Mouse (Mus musculus): ENCODE results near the gene Slc6a15.

Slc6a15 gene

DNA sequence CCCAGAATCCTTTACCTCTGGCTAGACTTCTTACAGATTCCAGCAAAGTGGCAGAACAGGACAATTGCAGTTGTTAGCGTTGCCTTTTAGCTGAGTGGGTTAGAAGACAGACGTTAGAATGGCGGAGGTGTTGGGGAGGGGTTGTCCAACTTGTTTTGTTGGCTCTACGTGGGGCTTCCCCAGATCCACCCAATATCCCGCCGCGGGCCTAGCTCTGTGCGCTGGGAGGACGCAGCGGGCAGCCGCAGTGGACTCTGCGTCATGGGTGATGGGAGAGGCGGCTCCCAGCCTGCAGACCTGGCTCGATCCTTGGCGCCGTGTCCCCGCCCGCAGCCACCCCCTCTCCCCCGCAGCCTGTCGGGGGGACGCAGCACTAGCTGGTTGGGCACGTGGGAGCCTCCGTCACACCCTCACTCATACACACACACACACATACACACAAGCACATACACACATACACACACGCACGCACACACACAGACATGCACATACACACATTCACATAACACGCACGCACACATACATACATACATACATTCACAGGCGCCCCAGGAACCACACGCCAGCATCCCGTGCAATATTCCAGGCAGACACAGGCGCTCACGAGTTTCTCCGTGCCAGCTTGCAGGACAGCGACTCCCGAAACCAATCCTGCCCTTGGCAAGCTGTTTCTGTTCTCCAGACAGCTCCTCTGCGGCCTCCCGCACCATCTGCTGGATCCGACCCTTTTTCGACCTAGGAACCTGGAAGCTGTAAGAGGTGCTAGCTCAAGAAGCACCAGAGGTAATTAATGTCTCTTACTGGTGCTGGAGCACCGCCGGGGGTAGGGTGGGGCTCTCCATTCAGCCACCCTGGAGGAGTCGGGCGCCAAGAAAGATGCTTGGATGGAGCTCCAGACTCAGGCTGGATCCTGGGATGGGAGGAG lies at the start of gene Slc6a15:
TSS of gene Slc6a15 (plus strand) at position 413 of the 925 bp plus-strand sequence.
- DNase-seq: peak; percentile 78

DNA sequence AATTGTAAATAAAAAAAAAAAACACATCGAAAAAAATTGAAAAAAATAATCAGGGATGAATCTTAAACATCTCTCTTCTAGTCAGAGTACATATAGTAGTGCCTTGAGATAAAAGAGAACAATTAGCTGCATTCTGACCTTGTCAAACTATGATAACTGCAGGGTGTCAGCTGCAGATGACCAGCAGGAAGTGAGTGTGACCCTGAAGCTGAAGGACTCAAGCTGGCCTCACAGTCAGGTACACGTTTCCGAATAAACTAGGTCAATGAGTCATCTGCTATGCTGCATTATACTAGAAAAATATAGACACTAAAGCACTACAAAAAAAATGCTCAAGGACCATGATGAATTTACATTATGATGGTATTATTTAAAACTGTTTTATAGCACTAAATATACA lies 45.6 kb upstream of the Slc6a15 start:
- no peak for DNase-seq

- DNase-seq: no peak
Measured at GRCm38 (mm10) chr10:103323386-103323785, 44.2 kb upstream of the Slc6a15 start.

DNA sequence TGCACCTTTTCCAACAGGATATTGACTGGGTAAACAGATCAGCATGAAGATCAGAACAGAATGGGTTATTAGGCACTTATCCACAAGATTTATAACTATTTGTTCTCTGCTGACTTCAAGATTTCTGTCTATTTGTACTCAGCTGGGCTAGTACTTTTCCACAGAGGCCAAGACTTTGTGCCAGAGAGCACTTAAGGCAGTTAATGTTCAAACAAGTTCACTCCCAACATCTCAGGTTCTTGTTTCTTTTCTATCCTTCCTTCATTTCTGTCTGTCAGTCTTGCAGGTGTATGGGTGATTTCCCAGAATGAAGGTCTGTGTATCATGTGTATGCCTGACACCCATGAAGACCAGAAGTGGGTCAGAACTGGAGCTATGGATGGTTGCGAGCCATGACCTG lies 33.3 kb upstream of the Slc6a15 start:
- no peak for DNase-seq

GRCm38 (mm10) chr10:103339928-103340327 lies 27.7 kb upstream of the Slc6a15 start:
- DNase-seq: no peak

- no peak for DNase-seq
Measured at GRCm38 (mm10) chr10:103346797-103347196, 20.8 kb upstream of the Slc6a15 start.

DNA sequence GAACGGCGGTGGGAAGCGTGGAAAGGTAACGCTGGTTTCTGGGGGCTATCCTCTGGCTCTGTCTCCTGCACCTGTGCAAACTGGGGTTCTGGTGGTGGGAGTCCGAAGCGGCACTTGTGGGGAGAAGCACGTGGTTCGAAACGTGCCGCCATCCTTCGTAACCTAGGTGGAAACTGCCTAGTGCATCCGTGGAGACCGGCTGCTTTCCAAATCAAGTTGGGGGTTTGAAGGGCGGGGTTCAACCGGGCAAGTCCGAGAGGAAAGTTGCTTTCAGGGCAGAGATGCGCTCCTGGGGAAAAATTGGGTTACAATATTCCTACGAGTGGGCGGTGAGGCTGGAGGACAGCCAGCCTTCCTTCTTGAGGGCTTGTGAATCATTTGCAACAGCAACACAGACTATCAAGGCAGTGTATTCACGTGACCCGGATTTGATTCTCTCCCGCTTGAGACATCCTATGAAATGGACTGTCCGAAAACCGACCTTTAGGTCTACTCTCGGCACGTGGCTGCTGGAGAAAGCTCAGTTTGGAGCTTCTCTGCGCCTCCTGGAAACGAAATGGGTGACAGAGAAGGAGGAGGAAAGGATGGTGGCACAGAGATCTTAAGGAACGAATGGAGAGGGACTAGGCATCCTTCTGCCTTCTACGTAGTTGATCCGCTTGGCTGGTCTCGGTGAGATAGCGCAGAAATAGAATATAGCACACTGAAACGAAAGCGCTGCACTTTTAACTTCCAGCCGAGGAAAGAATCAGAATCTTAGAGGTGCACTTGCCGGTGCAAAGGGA lies 905 bp downstream of the Slc6a15 start:
- peak; percentile 66 for DNase-seq

DNA sequence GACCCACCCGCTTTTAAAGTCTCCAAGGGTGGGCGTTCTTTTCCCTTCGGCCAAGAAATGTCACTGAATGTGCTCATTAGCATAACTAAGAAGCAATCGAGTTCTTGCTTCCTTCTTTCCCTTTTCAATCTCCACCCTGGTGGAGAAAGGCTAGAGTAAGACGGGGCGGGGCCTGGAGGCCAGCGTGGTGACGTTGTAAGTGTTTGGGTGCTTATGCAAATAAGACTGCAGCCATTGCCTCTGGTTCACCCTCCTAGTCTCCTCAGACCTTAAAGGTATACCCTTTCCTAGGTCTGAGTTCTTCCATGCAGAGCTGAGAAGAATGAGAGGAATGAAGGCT lies 1.5 kb downstream of the Slc6a15 start:
- peak; percentile 88 for DNase-seq

- DNase-seq: peak; percentile 70
Measured at GRCm38 (mm10) chr10:103402171-103402570, 34.6 kb downstream of the Slc6a15 start.

DNA sequence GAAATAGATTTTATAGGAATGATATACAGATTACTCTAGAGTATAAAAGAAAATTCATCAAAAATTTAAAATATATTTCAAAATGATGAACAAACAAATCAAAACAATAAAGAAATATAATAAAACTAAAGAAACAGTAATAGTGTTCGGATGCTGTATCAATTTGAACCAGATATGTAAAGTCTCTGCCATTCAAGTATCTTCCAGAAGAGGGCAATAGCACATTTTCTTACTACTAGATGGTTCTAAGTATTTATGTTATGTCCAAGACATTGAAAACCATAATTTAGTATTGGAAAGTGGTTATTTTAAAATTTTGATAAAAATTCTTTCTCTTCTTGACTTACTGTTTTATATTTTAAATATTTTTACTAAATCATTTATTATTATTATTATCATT lies 60.1 kb downstream of the Slc6a15 start:
- DNase-seq: no peak

DNA sequence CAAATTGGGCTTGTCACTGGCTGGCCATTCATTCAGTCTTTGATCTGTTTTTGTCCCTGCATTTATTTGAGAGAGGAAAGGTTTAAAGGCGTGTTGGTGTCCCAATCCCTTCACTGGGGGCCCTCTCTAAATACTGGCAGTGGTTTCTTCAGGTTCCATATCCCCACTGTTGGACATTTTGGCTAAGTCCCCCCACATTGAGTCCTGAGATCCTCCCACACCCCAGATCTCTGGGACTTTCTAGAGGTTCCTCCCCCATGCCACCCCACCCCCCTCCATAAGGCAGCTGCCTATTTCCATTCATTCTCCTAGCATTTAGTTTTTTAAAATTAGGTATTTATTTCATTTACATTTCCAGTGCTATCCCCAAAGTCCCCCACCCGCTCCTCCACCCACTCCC lies 75.0 kb downstream of the Slc6a15 start:
- DNase-seq: no peak

DNA sequence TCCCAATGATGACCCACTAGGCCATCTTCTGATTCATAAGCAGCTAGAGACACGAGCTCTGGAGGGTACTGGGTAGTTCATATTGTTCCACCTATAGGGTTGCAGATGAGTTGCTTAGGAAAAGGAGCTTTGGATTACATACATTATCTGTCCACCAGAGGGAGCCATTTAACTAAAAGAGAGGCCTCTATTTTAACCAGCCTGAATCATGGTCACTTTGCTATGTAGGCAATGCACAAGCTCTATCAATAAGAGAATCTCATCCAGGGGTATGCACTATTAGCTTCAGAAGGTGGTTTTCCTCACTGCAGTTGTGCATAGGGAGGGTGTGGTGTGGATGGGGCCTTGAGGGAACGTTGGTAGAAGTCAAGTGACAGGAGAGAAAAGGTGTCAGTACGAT lies 75.5 kb downstream of the Slc6a15 start:
- peak; percentile 85 for DNase-seq

GRCm38 (mm10) chr10:103448340-103448739 lies 80.8 kb downstream of the Slc6a15 start:
- DNase-seq: no peak

- no peak for DNase-seq
Measured at GRCm38 (mm10) chr10:103457896-103458295, 90.3 kb downstream of the Slc6a15 start.

All from retina, postnatal 1 day (tissue).